Mouse (Mus musculus) midbrain, embryonic 13.5 days (tissue): ENCODE results near the gene Ccdc42. TPM values are rescaled to one million over a fixed set of nuclear protein-coding genes. Genes with fewer than 3 reads are reported as not detected.

Source experiments
- ATAC-seq: fragments of 200-750 bp; cut with Nextera tagmentation; 2 replicates; pipeline ENCODE4 v1.8.0; 2017; ENCODE audit warnings: mild to moderate bottlenecking, moderate TSS enrichment, moderate library complexity
- H3K27ac ChIP-seq: fragments of 300-500 bp; sonication (generic); 2 replicates; pipeline ENCODE4 v1.5.1; 2015; ENCODE audit warnings: inconsistent platforms, mild to moderate bottlenecking, moderate library complexity
- H3K27me3 ChIP-seq: fragments of 300-500 bp; sonication (generic); 2 replicates; pipeline ENCODE4 v1.6.1; 2015; ENCODE audit warnings: mild to moderate bottlenecking, inconsistent platforms
- H3K36me3 ChIP-seq: fragments of 300-500 bp; sonication (generic); 2 replicates; pipeline ENCODE4 v1.6.1; 2015; ENCODE audit warnings: mild to moderate bottlenecking, inconsistent platforms
- H3K4me1 ChIP-seq: fragments of 300-500 bp; sonication (generic); replicated peaks from 2 replicates; pipeline ENCODE4 v1.6.1; 2015; ENCODE audit warnings: inconsistent platforms
- H3K4me2 ChIP-seq: fragments of 300-500 bp; sonication (generic); replicated peaks from 2 replicates; pipeline ENCODE4 v1.6.1; 2015; ENCODE audit warnings: moderate library complexity, mild to moderate bottlenecking, inconsistent platforms
- H3K4me3 ChIP-seq: fragments of 300-500 bp; sonication (generic); replicated peaks from 2 replicates; pipeline ENCODE4 v1.5.1; 2015; ENCODE audit warnings: mild to moderate bottlenecking, inconsistent platforms
- H3K9ac ChIP-seq: fragments of 300-500 bp; sonication (generic); replicated peaks from 2 replicates; pipeline ENCODE4 v1.6.1; 2015; ENCODE audit warnings: mild to moderate bottlenecking, inconsistent platforms
- H3K9me3 ChIP-seq: fragments of 300-500 bp; sonication (generic); 2 replicates; pipeline ENCODE4 v1.6.1; 2016; ENCODE audit warnings: mild to moderate bottlenecking, inconsistent platforms
- WGBS: fragments of 180-500 bp; shearing (Covaris S2); methylation state at CpG from one replicate; pipeline ENCODE4 v1.1.7; 2015; 5-methylcytosine and 5-hydroxymethylcytosine counted together
- polyA plus RNA-seq: library from polyadenylated mRNA; unstranded; fragments of >200 nt; fragmentation: Nextera tagmentation; extraction: Ambion mirVana; gene quantifications from 2 replicates; pipeline ENCODE4 v1.2.1, GENCODE M21; 2015

Gene Ccdc42
- polyA plus RNA-seq, 1 experiment from 2014 or later: 0.15 TPM

GRCm38 (mm10) chr11:68561957-68562950 is 24.6 kb upstream of the Ccdc42 start:
- no peaks in the 10 kb centered on the region for H3K36me3 ChIP-seq
- 81% methylated on average over 11 of the region's 11 CpGs for WGBS
- no peak overlapping the region for H3K27ac ChIP-seq
- H3K27me3 ChIP-seq: peaks cover 8% of the 10 kb centered on the region; the same call in 1 of the 2 replicates
- H3K4me3 ChIP-seq: no peak overlapping the region
- H3K9me3 ChIP-seq: no peaks in the 10 kb centered on the region
- H3K4me2 ChIP-seq: no peak overlapping the region
- H3K9ac ChIP-seq: no peak overlapping the region
- ATAC-seq: no peak
- H3K4me1 ChIP-seq: peaks cover 3% of the 10 kb centered on the region; the same call in 1 of the 2 replicates

- 84% methylated on average over 13 of the region's 13 CpGs for WGBS
- Histone ChIP-seq H3K4me2 (no peak overlapping the region), H3K27me3 (peaks cover 12% of the 10 kb centered on the region; the same call in 1 of the 2 replicates), H3K4me3 (no peak overlapping the region), H3K36me3 (no peaks in the 10 kb centered on the region), H3K4me1 (peaks cover 3% of the 10 kb centered on the region; the same call in 1 of the 2 replicates), H3K9me3 (no peaks in the 10 kb centered on the region), H3K27ac (no peak overlapping the region), H3K9ac (no peak overlapping the region)
- no peak for ATAC-seq
Observed at GRCm38 (mm10) chr11:68564356-68565031, 22.3 kb upstream of the Ccdc42 start.

GRCm38 (mm10) chr11:68565032-68565429 is 21.8 kb upstream of the Ccdc42 start:
- H3K4me2 ChIP-seq: no peak overlapping the region
- no peak overlapping the region for H3K4me3 ChIP-seq
- ATAC-seq: no peak
- 84% methylated on average over 3 of the region's 3 CpGs for WGBS
- no peak overlapping the region for H3K9ac ChIP-seq
- H3K27me3 ChIP-seq: peaks cover 12% of the 10 kb centered on the region; the same call in 1 of the 2 replicates
- H3K9me3 ChIP-seq: no peaks in the 10 kb centered on the region
- H3K27ac ChIP-seq: no peak overlapping the region
- H3K4me1 ChIP-seq: peaks cover 3% of the 10 kb centered on the region; the same call in 1 of the 2 replicates
- no peaks in the 10 kb centered on the region for H3K36me3 ChIP-seq

- H3K27me3 ChIP-seq: peaks cover 12% of the 10 kb centered on the region; the same call in 1 of the 2 replicates
- H3K9ac ChIP-seq: peak overlapping the region; percentile 46
- peak overlapping the region; percentile 36 for H3K4me3 ChIP-seq
- peak; percentile 80; the same call in 1 of the 2 replicates for ATAC-seq
- no peaks in the 10 kb centered on the region for H3K36me3 ChIP-seq
- WGBS: 17% methylated on average over 17 of the region's 17 CpGs
- peak overlapping the region; percentile 59 for H3K4me2 ChIP-seq
- H3K27ac ChIP-seq: no peak overlapping the region
- no peaks in the 10 kb centered on the region for H3K9me3 ChIP-seq
- peaks cover 3% of the 10 kb centered on the region; the same call in 1 of the 2 replicates for H3K4me1 ChIP-seq
Observed at GRCm38 (mm10) chr11:68566447-68567059, 20.3 kb upstream of the Ccdc42 start.

GRCm38 (mm10) chr11:68570861-68571260 is 16.0 kb upstream of the Ccdc42 start:
- Histone ChIP-seq H3K27ac (no peak overlapping the region), H3K9me3 (no peaks in the 10 kb centered on the region), H3K9ac (no peak overlapping the region), H3K4me3 (no peak overlapping the region), H3K27me3 (peaks cover 9% of the 10 kb centered on the region; the same call in 1 of the 2 replicates), H3K4me1 (peaks cover 3% of the 10 kb centered on the region; the same call in 1 of the 2 replicates), H3K36me3 (no peaks in the 10 kb centered on the region), H3K4me2 (no peak overlapping the region)
- WGBS: 89% methylated on average over 5 of the region's 5 CpGs
- no peak for ATAC-seq

- ATAC-seq: no peak
- WGBS: 85% methylated on average over 1 of the region's 1 CpGs
Observed at GRCm38 (mm10) chr11:68577076-68577475, 9.7 kb upstream of the Ccdc42 start.

GRCm38 (mm10) chr11:68579462-68579881 is 7.3 kb upstream of the Ccdc42 start:
- Histone ChIP-seq H3K4me3 (no peak overlapping the region), H3K27me3 (no peaks in the 10 kb centered on the region), H3K4me2 (0 out of 2 replicates have a peak overlapping the region, but pooled peaks have one; percentile 5), H3K9me3 (no peaks in the 10 kb centered on the region), H3K9ac (0 out of 2 replicates have a peak overlapping the region, but pooled peaks have one; percentile 15), H3K27ac (peak overlapping the region; percentile 42), H3K36me3 (no peaks in the 10 kb centered on the region), H3K4me1 (peaks cover 20% of the 10 kb centered on the region)
- WGBS: 19% methylated on average over 9 of the region's 9 CpGs
- ATAC-seq: peak; percentile 66; the same call in 1 of the 2 replicates

More at GRCm38 (mm10) chr11:68577076-68577475, 9.7 kb upstream of the Ccdc42 start:
- Histone ChIP-seq H3K4me3 (no peak overlapping the region), H3K9me3 (no peaks in the 10 kb centered on the region), H3K36me3 (no peaks in the 10 kb centered on the region), H3K4me2 (no peak overlapping the region), H3K9ac (no peak overlapping the region), H3K27ac (no peak overlapping the region), H3K4me1 (peaks cover 14% of the 10 kb centered on the region), H3K27me3 (no peaks in the 10 kb centered on the region)

GRCm38 (mm10) chr11:68580566-68580965 is 6.3 kb upstream of the Ccdc42 start:
- Histone ChIP-seq H3K9me3 (no peaks in the 10 kb centered on the region), H3K4me1 (peaks cover 20% of the 10 kb centered on the region), H3K27me3 (no peaks in the 10 kb centered on the region), H3K36me3 (no peaks in the 10 kb centered on the region), H3K9ac (no peak overlapping the region), H3K27ac (no peak overlapping the region), H3K4me2 (no peak overlapping the region), H3K4me3 (no peak overlapping the region)
- ATAC-seq: no peak
- WGBS: 24% methylated on average over 6 of the region's 6 CpGs

- Histone ChIP-seq H3K36me3 (no peaks in the 10 kb centered on the region), H3K4me1 (peaks cover 17% of the 10 kb centered on the region), H3K9me3 (no peaks in the 10 kb centered on the region), H3K4me2 (no peak overlapping the region), H3K4me3 (no peak overlapping the region), H3K27me3 (no peaks in the 10 kb centered on the region), H3K27ac (no peak overlapping the region), H3K9ac (no peak overlapping the region)
- 57% methylated on average over 13 of the region's 13 CpGs for WGBS
- ATAC-seq: 0 out of 2 replicates have a peak, but pooled peaks have one; percentile 61
Observed at GRCm38 (mm10) chr11:68583225-68583624, 3.6 kb upstream of the Ccdc42 start.

- Histone ChIP-seq H3K4me2 (no peak overlapping the region), H3K36me3 (no peaks in the 10 kb centered on the region), H3K9me3 (no peaks in the 10 kb centered on the region), H3K27me3 (no peaks in the 10 kb centered on the region), H3K27ac (peak overlapping the region; percentile 49), H3K9ac (no peak overlapping the region), H3K4me1 (peaks cover 17% of the 10 kb centered on the region), H3K4me3 (no peak overlapping the region)
- ATAC-seq: no peak
- 58% methylated on average over 8 of the region's 8 CpGs for WGBS
Observed at GRCm38 (mm10) chr11:68583906-68584480, 2.8 kb upstream of the Ccdc42 start.

GRCm38 (mm10) chr11:68585890-68586289 is 931 bp upstream of the Ccdc42 start:
- peaks cover 6% of the 10 kb centered on the region for H3K4me1 ChIP-seq
- H3K4me3 ChIP-seq: no peak overlapping the region
- WGBS: 22% methylated on average over 3 of the region's 3 CpGs
- no peaks in the 10 kb centered on the region for H3K36me3 ChIP-seq
- H3K27ac ChIP-seq: no peak overlapping the region
- no peak overlapping the region for H3K4me2 ChIP-seq
- no peaks in the 10 kb centered on the region for H3K9me3 ChIP-seq
- H3K9ac ChIP-seq: no peak overlapping the region
- ATAC-seq: no peak
- peaks cover 5% of the 10 kb centered on the region; the same call in 1 of the 2 replicates for H3K27me3 ChIP-seq
